Mouse (Mus musculus) layer of hippocampus, postnatal 36 days (tissue): ENCODE results near the gene Atg2a. TPM values are rescaled to one million over a fixed set of nuclear protein-coding genes. Genes with fewer than 3 reads are reported as not detected.
"Not testable (repeated sequence)": the region's sequence is repeated elsewhere in the genome, so short reads cannot be mapped to it uniquely, and the experiment has no call there.

Experiments used
- DNase-seq, 2 experiments: peaks; one replicate each; pipeline ENCODE4 v3.0.0; 2022
- total RNA-seq, 2 experiments: library from RNA; stranded (reverse); gene quantifications; 2 replicates each; pipeline ENCODE4 v1.2.3; 2021

Atg2a gene
- total RNA-seq, 2 experiments from 2014 or later = 31.3 to 34.0 TPM

- DNase-seq = peak; percentile 94 to 97
These were observed 35.3 kb downstream of the Atg2a start, which contains the start of gene Ehd1 for GRCm38 (mm10) chr19:6276426-6277421. Ehd1 (plus strand) TSS chr19:6276725.

GRCm38 (mm10) chr19:6277661-6278438, 36.4 kb downstream of the Atg2a start:
- no peak for DNase-seq

GRCm38 (mm10) chr19:6278439-6279073, 37.1 kb downstream of the Atg2a start:
- DNase-seq = no peak

GRCm38 (mm10) chr19:6279481-6280144, 38.1 kb downstream of the Atg2a start:
- DNase-seq = no peak

GRCm38 (mm10) chr19:6280554-6280953, 39.1 kb downstream of the Atg2a start:
- DNase-seq = no peak

- no peak for DNase-seq
These were observed 39.9 kb downstream of the Atg2a start for GRCm38 (mm10) chr19:6281122-6282020.

GRCm38 (mm10) chr19:6283001-6283400, 41.5 kb downstream of the Atg2a start:
- no peak for DNase-seq

- DNase-seq = no peak
These were observed 43.0 kb downstream of the Atg2a start for GRCm38 (mm10) chr19:6284502-6284901.

- DNase-seq = no peak
These were observed 43.8 kb downstream of the Atg2a start for GRCm38 (mm10) chr19:6285226-6285625.

GRCm38 (mm10) chr19:6285632-6286433, 44.4 kb downstream of the Atg2a start:
- DNase-seq = no peak

GRCm38 (mm10) chr19:6286434-6287401, 45.2 kb downstream of the Atg2a start:
- peak; percentile 67 to 70 for DNase-seq

GRCm38 (mm10) chr19:6288236-6288894, 46.9 kb downstream of the Atg2a start:
- no peak for DNase-seq

- DNase-seq = no peak
These were observed 48.3 kb downstream of the Atg2a start for GRCm38 (mm10) chr19:6289696-6290238.

- DNase-seq = not testable (repeated sequence)
These were observed 49.2 kb downstream of the Atg2a start for GRCm38 (mm10) chr19:6290720-6291116.

- no peak for DNase-seq
These were observed 49.8 kb downstream of the Atg2a start for GRCm38 (mm10) chr19:6291117-6291781.

GRCm38 (mm10) chr19:6292262-6292661, 50.8 kb downstream of the Atg2a start:
- DNase-seq = no peak

GRCm38 (mm10) chr19:6294301-6294700, 52.8 kb downstream of the Atg2a start:
- DNase-seq = no peak
